In the genomic region with DNA sequence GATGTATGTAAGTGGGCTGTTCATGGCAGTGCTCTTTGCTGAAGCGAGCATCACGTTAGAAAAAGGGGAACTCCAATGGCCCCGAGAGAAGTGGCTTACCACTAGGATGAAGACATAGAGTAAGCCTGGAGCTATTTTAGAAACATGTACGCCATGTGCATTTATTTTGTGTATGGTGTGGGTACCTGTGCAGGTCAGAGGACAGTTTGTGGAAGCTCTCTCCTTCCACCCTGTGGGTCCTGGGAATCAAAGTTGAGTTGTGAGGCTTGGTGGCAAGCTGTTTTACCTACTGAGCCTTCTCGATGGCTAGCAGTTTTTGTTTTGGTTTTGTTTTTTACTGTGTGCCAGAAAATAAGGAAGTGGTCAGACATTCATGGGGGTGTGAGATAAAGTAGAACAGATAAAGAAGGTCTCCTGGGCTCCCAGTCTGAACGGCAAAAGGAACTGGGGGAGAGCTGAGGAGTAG, we compare ENCODE assay signal across 15 mouse cellular contexts. TPM values are rescaled to one million over a fixed set of nuclear protein-coding genes. Genes with fewer than 3 reads are reported as not detected.
DNase-seq lines count a peak whose midpoint lies in the region; ATAC-seq and TF ChIP-seq lines count a peak whose summit lies in the region.
"Had no signal": no experiment of that assay in that cellular context is flagged by ENCODE, and none has a peak within 500 bp of the region (broad histone marks: within the 10 kb centered on the region; RNA-seq: fewer than 3 reads in every experiment).

No protein-coding gene starts in this region.

- H3K4me2 ChIP-seq in liver, embryonic 12.5 days = peak overlapping the region; percentile 14; the same call in 1 of the 2 replicates
- H3K4me2 ChIP-seq: limb, embryonic 12.5 days; neural tube, embryonic 13.5 days had no signal

- 33% methylated on average over 6 of the region's 6 CpGs for WGBS in liver, embryonic 12.5 days (ENCODE audit: insufficient replicate concordance)

- no peak for DNase-seq in liver
- DNase-seq in spleen, postnatal 10 days (ENCODE audit: low spot score in 2 of 2) = peak; percentile 28 to 29
- DNase-seq in embryo, embryonic 10.5 days (ENCODE audit: low spot score) = no peak
- DNase-seq in kidney, postnatal 4 days = no peak
- no peak for DNase-seq in frontal cortex, postnatal 14 days (ENCODE audit: low spot score in 2 of 2)
- DNase-seq: cerebellum, postnatal 10 days; gastrocnemius, postnatal 36 days; kidney, postnatal 14 days had no signal

- no peaks in the 10 kb centered on the region for H3K9me3 ChIP-seq in liver, embryonic 12.5 days (replicated peaks)
- H3K9me3 ChIP-seq in megakaryocyte, embryonic 14.5 days = no peaks in the 10 kb centered on the region
- H3K9me3 ChIP-seq: limb, embryonic 12.5 days; neural tube, embryonic 13.5 days had no signal

- peaks cover 68% of the 10 kb centered on the region for H3K36me3 ChIP-seq in liver, embryonic 12.5 days
- peaks cover 81% of the 10 kb centered on the region for H3K36me3 ChIP-seq in megakaryocyte, embryonic 14.5 days (replicated peaks; ENCODE audit: low read length)

- peaks cover 5% of the 10 kb centered on the region; the same call in 1 of the 2 replicates for H3K4me1 ChIP-seq in liver, embryonic 12.5 days
- H3K4me1 ChIP-seq in bone marrow macrophage, adult 2 months (ENCODE audit: control insufficient read depth, insufficient read depth, low read length) = peaks cover 60% of the 10 kb centered on the region
- H3K4me1 ChIP-seq in megakaryocyte, embryonic 14.5 days = peaks cover 45% of the 10 kb centered on the region
- H3K4me1 ChIP-seq: limb, embryonic 12.5 days; neural tube, embryonic 13.5 days had no signal

- peak overlapping the region; percentile 60 for H3K27ac ChIP-seq in liver, embryonic 12.5 days
- H3K27ac ChIP-seq in bone marrow macrophage, adult 2 months (ENCODE audit: insufficient read depth, low read depth, low read length) = peak overlapping the region; percentile 100
- H3K27ac ChIP-seq: limb, embryonic 12.5 days; neural tube, embryonic 13.5 days had no signal

- H3K27me3 ChIP-seq in liver, embryonic 12.5 days (replicated peaks) = no peaks in the 10 kb centered on the region
- no peaks in the 10 kb centered on the region for H3K27me3 ChIP-seq in megakaryocyte, embryonic 14.5 days (replicated peaks)
- H3K27me3 ChIP-seq: limb, embryonic 12.5 days; neural tube, embryonic 13.5 days had no signal

- TF ChIP-seq POLR2A in bone marrow macrophage, adult 2 months (IDR thresholded peaks at IDR 0.05; ENCODE audit: borderline replicate concordance, low read depth, low read length) = no peak

- no peak for TF ChIP-seq CTCF in bone marrow macrophage, adult 2 months (IDR thresholded peaks at IDR 0.05; ENCODE audit: low read depth, low read length)

- H3K9ac ChIP-seq in liver, embryonic 12.5 days = no peak overlapping the region
- H3K9ac ChIP-seq: limb, embryonic 12.5 days; neural tube, embryonic 13.5 days had no signal

- no peak overlapping the region for H3K4me3 ChIP-seq in liver, embryonic 12.5 days
- peak overlapping the region; percentile 72 for H3K4me3 ChIP-seq in bone marrow macrophage, adult 2 months (ENCODE audit: insufficient read depth, low read length)
- peak overlapping the region; percentile 84 for H3K4me3 ChIP-seq in megakaryocyte, embryonic 14.5 days (replicated peaks)
- H3K4me3 ChIP-seq: limb, embryonic 12.5 days; neural tube, embryonic 13.5 days had no signal

- ATAC-seq in liver, embryonic 12.5 days = no peak
- ATAC-seq: forebrain, embryonic 16.5 days; intestine, embryonic 16.5 days had no signal

RNA-seq across cellular contexts. Expression of a gene that starts 57.4 kb away (rescaled TPM):
- polyA plus RNA-seq in liver, embryonic 12.5 days (2016; fragmentation: Nextera tagmentation; extraction: Ambion mirVana) = 0.37 and 0.68 TPM in 2 replicates
- not detected in 2 replicates for polyA plus RNA-seq in bone marrow macrophage, adult 2 months (2012; ENCODE audit: insufficient read depth, insufficient read length, missing spikeins)
- 0.08 TPM in 1 of 2 replicates, not detected in the other for polyA plus RNA-seq in megakaryocyte, embryonic 14.5 days (2012; ENCODE audit: insufficient read depth, low replicate concordance)

RNA-seq across cellular contexts. Expression of a gene that starts 57.9 kb away (rescaled TPM):
- polyA plus RNA-seq in liver, embryonic 12.5 days (2016; fragmentation: Nextera tagmentation; extraction: Ambion mirVana) = 60.0 and 60.2 TPM in 2 replicates
- 14.2 and 19.2 TPM in 2 replicates for polyA plus RNA-seq in bone marrow macrophage, adult 2 months (2012; ENCODE audit: insufficient read depth, insufficient read length, missing spikeins)
- polyA plus RNA-seq in megakaryocyte, embryonic 14.5 days (2012; ENCODE audit: insufficient read depth, low replicate concordance) = 0.97 and 13.4 TPM in 2 replicates

RNA-seq across cellular contexts. Expression of a gene that starts 58.1 kb away (rescaled TPM):
- 45.7 and 49.6 TPM in 2 replicates for polyA plus RNA-seq in liver, embryonic 12.5 days (2016; fragmentation: Nextera tagmentation; extraction: Ambion mirVana)
- polyA plus RNA-seq in bone marrow macrophage, adult 2 months (2012; ENCODE audit: insufficient read depth, insufficient read length, missing spikeins) = 93.5 and 120 TPM in 2 replicates
- 11.1 and 13.2 TPM in 2 replicates for polyA plus RNA-seq in megakaryocyte, embryonic 14.5 days (2012; ENCODE audit: insufficient read depth, low replicate concordance)

Comparison
In these comparisons a context has a peak if more than half of its experiments do, and no peak if none do; other contexts are left out.
1. DNase-seq: peak in spleen, postnatal 10 days (2 of 2); none in liver (single experiment), embryo, embryonic 10.5 days (single experiment), kidney, postnatal 4 days (0 of 2) and frontal cortex, postnatal 14 days (0 of 2).